Mouse (Mus musculus): ENCODE measurements around the gene Slc35b4. TPM values are rescaled to one million over a fixed set of nuclear protein-coding genes. Genes with fewer than 3 reads are reported as not detected.
A peak's percentile ranks its signal among the peaks of the same experiment; 100 is the strongest.

Slc35b4 gene
- polyA plus RNA-seq, 1 experiment, result 4.3 TPM

- WGBS, result 81% methylated on average over 14 of the region's 14 CpGs
Measured at GRCm38 (mm10) chr6:34156841-34157748, 19.8 kb downstream of the Slc35b4 start.

GRCm38 (mm10) chr6:34156057-34156456, 20.9 kb downstream of the Slc35b4 start:
- peaks cover 27% of the 10 kb centered on the region for H3K36me3 ChIP-seq (ENCODE audit: control insufficient read depth, insufficient read depth, low read length)
- H3K27ac ChIP-seq (ENCODE audit: insufficient read depth, low read depth, low read length), result 0 out of 2 replicates have a peak overlapping the region, but pooled peaks have one; percentile 3
- H3K4me3 ChIP-seq (ENCODE audit: low read depth, low read length), result no peak overlapping the region
- H3K27me3 ChIP-seq (ENCODE audit: control insufficient read depth, insufficient read depth, low read length), result no peaks in the 10 kb centered on the region
- TF ChIP-seq POLR2A (IDR thresholded peaks at IDR 0.05; ENCODE audit: low read depth, low read length) (no peak), CTCF (IDR thresholded peaks at IDR 0.05; ENCODE audit: extremely low read depth, insufficient read length, insufficient replicate concordance, low read depth, low read length) (no peak)
- 16% methylated on average over 5 of the region's 5 CpGs for WGBS
- H3K4me1 ChIP-seq (ENCODE audit: control insufficient read depth, insufficient read depth, insufficient read length, low read length), result peaks cover 15% of the 10 kb centered on the region

More at GRCm38 (mm10) chr6:34156841-34157748, 19.8 kb downstream of the Slc35b4 start:
- H3K27ac ChIP-seq (ENCODE audit: insufficient read depth, low read depth, low read length), result no peak overlapping the region
- H3K27me3 ChIP-seq (ENCODE audit: control insufficient read depth, insufficient read depth, low read length), result no peaks in the 10 kb centered on the region
- TF ChIP-seq CTCF (IDR thresholded peaks at IDR 0.05; ENCODE audit: extremely low read depth, insufficient read length, insufficient replicate concordance, low read depth, low read length) (no peak), POLR2A (IDR thresholded peaks at IDR 0.05; ENCODE audit: low read depth, low read length) (no peak)
- peaks cover 29% of the 10 kb centered on the region for H3K36me3 ChIP-seq (ENCODE audit: control insufficient read depth, insufficient read depth, low read length)
- H3K4me1 ChIP-seq (ENCODE audit: control insufficient read depth, insufficient read depth, insufficient read length, low read length), result peaks cover 11% of the 10 kb centered on the region
- no peak overlapping the region for H3K4me3 ChIP-seq (ENCODE audit: low read depth, low read length)

GRCm38 (mm10) chr6:34155137-34155804, 21.6 kb downstream of the Slc35b4 start:
- H3K36me3 ChIP-seq (ENCODE audit: control insufficient read depth, insufficient read depth, low read length), result peaks cover 23% of the 10 kb centered on the region
- no peaks in the 10 kb centered on the region for H3K27me3 ChIP-seq (ENCODE audit: control insufficient read depth, insufficient read depth, low read length)
- H3K27ac ChIP-seq (ENCODE audit: insufficient read depth, low read depth, low read length), result peak overlapping the region; percentile 57
- WGBS, result 35% methylated on average over 15 of the region's 15 CpGs
- TF ChIP-seq POLR2A (IDR thresholded peaks at IDR 0.05; ENCODE audit: low read depth, low read length) (no peak), CTCF (IDR thresholded peaks at IDR 0.05; ENCODE audit: extremely low read depth, insufficient read length, insufficient replicate concordance, low read depth, low read length) (no peak)
- peaks cover 17% of the 10 kb centered on the region for H3K4me1 ChIP-seq (ENCODE audit: control insufficient read depth, insufficient read depth, insufficient read length, low read length)
- H3K4me3 ChIP-seq (ENCODE audit: low read depth, low read length), result no peak overlapping the region

- Histone ChIP-seq H3K27me3 (ENCODE audit: control insufficient read depth, insufficient read depth, low read length) (no peaks in the 10 kb centered on the region), H3K4me3 (ENCODE audit: low read depth, low read length) (no peak overlapping the region), H3K27ac (ENCODE audit: insufficient read depth, low read depth, low read length) (0 out of 2 replicates have a peak overlapping the region, but pooled peaks have one; percentile 1), H3K36me3 (ENCODE audit: control insufficient read depth, insufficient read depth, low read length) (peaks cover 13% of the 10 kb centered on the region), H3K4me1 (ENCODE audit: control insufficient read depth, insufficient read depth, insufficient read length, low read length) (peaks cover 23% of the 10 kb centered on the region)
- no peak for TF ChIP-seq CTCF (IDR thresholded peaks at IDR 0.05; ENCODE audit: extremely low read depth, insufficient read length, insufficient replicate concordance, low read depth, low read length)
- TF ChIP-seq POLR2A (IDR thresholded peaks at IDR 0.05; ENCODE audit: low read depth, low read length), result no peak
- WGBS, result 37% methylated on average over 3 of the region's 3 CpGs
Measured at GRCm38 (mm10) chr6:34154202-34154601, 22.7 kb downstream of the Slc35b4 start.

GRCm38 (mm10) chr6:34153069-34154052, 23.6 kb downstream of the Slc35b4 start:
- WGBS, result 48% methylated on average over 18 of the region's 18 CpGs
- TF ChIP-seq CTCF (IDR thresholded peaks at IDR 0.05; ENCODE audit: extremely low read depth, insufficient read length, insufficient replicate concordance, low read depth, low read length) (no peak), POLR2A (IDR thresholded peaks at IDR 0.05; ENCODE audit: low read depth, low read length) (no peak)
- Histone ChIP-seq H3K27ac (ENCODE audit: insufficient read depth, low read depth, low read length) (0 out of 2 replicates have a peak overlapping the region, but pooled peaks have one; percentile 1), H3K27me3 (ENCODE audit: control insufficient read depth, insufficient read depth, low read length) (no peaks in the 10 kb centered on the region), H3K4me3 (ENCODE audit: low read depth, low read length) (no peak overlapping the region), H3K4me1 (ENCODE audit: control insufficient read depth, insufficient read depth, insufficient read length, low read length) (peaks cover 23% of the 10 kb centered on the region), H3K36me3 (ENCODE audit: control insufficient read depth, insufficient read depth, low read length) (peaks cover 8% of the 10 kb centered on the region)

GRCm38 (mm10) chr6:34149821-34150220, 27.1 kb downstream of the Slc35b4 start:
- TF ChIP-seq CTCF (IDR thresholded peaks at IDR 0.05; ENCODE audit: extremely low read depth, insufficient read length, insufficient replicate concordance, low read depth, low read length) (no peak), POLR2A (IDR thresholded peaks at IDR 0.05; ENCODE audit: low read depth, low read length) (no peak)
- WGBS, result 42% methylated on average over 1 of the region's 1 CpGs
- no peak overlapping the region for H3K27ac ChIP-seq (ENCODE audit: insufficient read depth, low read depth, low read length)
- peaks cover 19% of the 10 kb centered on the region; the same call in 1 of the 2 replicates for H3K4me1 ChIP-seq (ENCODE audit: control insufficient read depth, insufficient read depth, insufficient read length, low read length)
- H3K36me3 ChIP-seq (ENCODE audit: control insufficient read depth, insufficient read depth, low read length), result no peaks in the 10 kb centered on the region
- H3K4me3 ChIP-seq (ENCODE audit: low read depth, low read length), result no peak overlapping the region
- no peaks in the 10 kb centered on the region for H3K27me3 ChIP-seq (ENCODE audit: control insufficient read depth, insufficient read depth, low read length)

Measured in small intestine, adult 2 months (tissue).